ENCODE assay signal across 20 mouse cellular contexts in the genomic region with DNA sequence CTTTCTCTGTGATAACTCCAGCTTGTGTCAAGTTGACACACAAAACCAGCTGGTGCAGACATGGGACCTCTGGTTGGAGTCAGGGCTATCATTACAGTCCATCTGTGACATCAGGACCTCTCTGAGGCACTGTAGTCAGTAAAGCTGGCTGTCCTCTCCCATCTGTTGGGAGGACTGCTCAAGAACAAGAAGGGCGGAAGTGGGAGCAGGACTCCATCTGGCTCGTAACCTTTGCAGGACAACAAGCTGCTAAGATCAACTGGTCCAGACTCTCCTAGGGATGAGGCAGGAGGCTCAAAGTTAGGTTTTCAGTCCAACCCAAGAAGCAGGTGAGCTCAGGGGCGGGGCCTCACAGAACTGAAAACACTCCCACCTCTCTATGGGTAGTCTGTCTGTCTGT. TPM values are rescaled to one million over a fixed set of nuclear protein-coding genes. Genes with fewer than 3 reads are reported as not detected.
DNase-seq lines count a peak whose midpoint lies in the region.
"Had no signal": no experiment of that assay in that cellular context is flagged by ENCODE, and none has a peak within 500 bp of the region (broad histone marks: within the 10 kb centered on the region; RNA-seq: fewer than 3 reads in every experiment).

No protein-coding gene starts in this region.

- peaks cover 83% of the 10 kb centered on the region for H3K4me1 ChIP-seq in heart, embryonic 10.5 days
- H3K4me1 ChIP-seq in embryonic facial prominence, embryonic 10.5 days, result peaks cover 76% of the 10 kb centered on the region

- no peaks in the 10 kb centered on the region for H3K9me3 ChIP-seq in heart, embryonic 10.5 days
- H3K9me3 ChIP-seq in embryonic facial prominence, embryonic 10.5 days, result no peaks in the 10 kb centered on the region
- H3K9me3 ChIP-seq: embryonic facial prominence, embryonic 13.5 days; forebrain, embryonic 13.5 days; heart, embryonic 12.5 days; hindbrain, embryonic 13.5 days; midbrain, embryonic 10.5 days had no signal

- H3K27ac ChIP-seq in heart, embryonic 10.5 days, result peak overlapping the region; percentile 72
- 0 out of 2 replicates have a peak overlapping the region, but pooled peaks have one; percentile 10 for H3K27ac ChIP-seq in embryonic facial prominence, embryonic 10.5 days (replicated peaks)
- H3K27ac ChIP-seq: embryonic facial prominence, embryonic 13.5 days; forebrain, embryonic 13.5 days; gastrocnemius, adult 2 months; hindbrain, embryonic 13.5 days; macrophage; stomach, postnatal 0 days had no signal

- no peaks in the 10 kb centered on the region for H3K27me3 ChIP-seq in heart, embryonic 10.5 days (ENCODE audit: insufficient read depth, poor library complexity, severe bottlenecking)
- 0 out of 2 replicates have a peak, but pooled peaks cover 13% of the 10 kb centered on the region for H3K27me3 ChIP-seq in embryonic facial prominence, embryonic 10.5 days (replicated peaks; ENCODE audit: low read depth, poor library complexity, severe bottlenecking)
- H3K27me3 ChIP-seq: embryonic facial prominence, embryonic 13.5 days; forebrain, embryonic 13.5 days; heart, embryonic 12.5 days had no signal

- H3K36me3 ChIP-seq in heart, embryonic 10.5 days, result no peaks in the 10 kb centered on the region
- no peaks in the 10 kb centered on the region for H3K36me3 ChIP-seq in embryonic facial prominence, embryonic 10.5 days (replicated peaks)
- H3K36me3 ChIP-seq: embryonic facial prominence, embryonic 13.5 days; heart, embryonic 12.5 days; hindbrain, embryonic 13.5 days; midbrain, embryonic 10.5 days had no signal

- DNase-seq in cerebellum, adult 11-12 months, result peak; percentile 70
- no peak for DNase-seq in cerebellum, adult 9-10 months
- no peak for DNase-seq in heart, embryonic 10.5 days (ENCODE audit: low spot score)
- no peak for DNase-seq in heart, adult 8-10 months (ENCODE audit: low spot score)
- peak; percentile 35 for DNase-seq in kidney, adult 9 months
- DNase-seq in kidney, postnatal 4 days, result no peak
- no peak for DNase-seq in embryonic facial prominence, embryonic 10.5 days (ENCODE audit: low spot score)
- no peak for DNase-seq in lung, postnatal 10 days
- DNase-seq: adrenal gland, adult 8-10 months; gastrocnemius, adult 2 months; heart, postnatal 14 days; layer of hippocampus, postnatal 36 days had no signal

- H3K4me3 ChIP-seq in heart, embryonic 10.5 days, result no peak overlapping the region
- H3K4me3 ChIP-seq in embryonic facial prominence, embryonic 10.5 days, result no peak overlapping the region
- H3K4me3 ChIP-seq: embryonic facial prominence, embryonic 13.5 days; erythroblast, embryonic 14.5 days; forebrain, embryonic 13.5 days; gastrocnemius, adult 2 months; heart, embryonic 12.5 days; hindbrain, embryonic 13.5 days; midbrain, embryonic 10.5 days had no signal

- WGBS in heart, embryonic 10.5 days, result 86% methylated on average over 3 of the region's 3 CpGs
- 83% methylated on average over 3 of the region's 3 CpGs for WGBS in embryonic facial prominence, embryonic 10.5 days

RNA-seq across cellular contexts. Expression of a gene that starts 29.1 kb away (rescaled TPM):
- 8.3 and 8.6 TPM in 2 replicates for polyA plus RNA-seq in heart, embryonic 10.5 days (2016; fragmentation: Nextera tagmentation; extraction: Ambion mirVana)
- total RNA-seq in heart, adult 8-10 months (2022), result 10 to 100 TPM; 22.6 to 26.7 (median 25.3) TPM
- 2.6 and 2.8 TPM in 2 replicates for polyA plus RNA-seq in embryonic facial prominence, embryonic 10.5 days (2016; fragmentation: Nextera tagmentation; extraction: Ambion mirVana)

Comparison
In these comparisons a context has a peak if more than half of its experiments do, and no peak if none do; other contexts are left out.
1. DNase-seq: peak in cerebellum, adult 11-12 months (single experiment) and kidney, adult 9 months (single experiment); none in cerebellum, adult 9-10 months (single experiment), heart, embryonic 10.5 days (single experiment), heart, adult 8-10 months (single experiment), kidney, postnatal 4 days (0 of 2), embryonic facial prominence, embryonic 10.5 days (single experiment) and lung, postnatal 10 days (single experiment).